Mouse (Mus musculus) lung, embryonic 16.5 days (tissue): ENCODE measurements at regions not wholly inside any gene's neighbourhood (a gene's known extent, or its start where the extent isn't known, plus 50 kb on each side); places are given as distances from the start of the nearest gene placed in this dataset.

Experiments
- ATAC-seq: fragments of 200-750 bp; cut with Nextera tagmentation; 2 replicates; pipeline ENCODE4 v1.8.0; 2017; ENCODE audit warnings: low read depth, mild to moderate bottlenecking, moderate library complexity
- H3K27ac ChIP-seq: fragments of 300-500 bp; sonication (generic); 2 replicates; pipeline ENCODE4 v1.5.1; 2014; ENCODE audit warnings: mild to moderate bottlenecking, control low read depth, low read length
- H3K27me3 ChIP-seq: fragments of 300-500 bp; sonication (generic); 2 replicates; pipeline ENCODE4 v1.6.1; 2014; ENCODE audit warnings: low read depth, low read length, mixed read lengths; ENCODE audit not compliant: control insufficient read depth, insufficient read depth
- H3K36me3 ChIP-seq: fragments of 300-500 bp; sonication (generic); 2 replicates; pipeline ENCODE4 v1.6.1; 2014; ENCODE audit warnings: low read length; ENCODE audit not compliant: control insufficient read depth, insufficient read depth
- H3K4me1 ChIP-seq: fragments of 300-500 bp; sonication (generic); replicated peaks from 2 replicates; pipeline ENCODE4 v1.6.1; 2014; ENCODE audit warnings: low read length, mixed read lengths; ENCODE audit not compliant: control insufficient read depth, insufficient read depth
- H3K4me2 ChIP-seq: fragments of 300-500 bp; sonication (generic); 2 replicates; pipeline ENCODE4 v1.6.1; 2014; ENCODE audit warnings: low read depth, low read length, control low read depth
- H3K4me3 ChIP-seq: fragments of 300-500 bp; sonication (generic); 2 replicates; pipeline ENCODE4 v1.5.1; 2014; ENCODE audit warnings: mild to moderate bottlenecking, low read length, control low read depth
- H3K9ac ChIP-seq: fragments of 300-500 bp; sonication (generic); 2 replicates; pipeline ENCODE4 v1.6.1; 2014; ENCODE audit warnings: low read length, control low read depth
- H3K9me3 ChIP-seq: fragments of 300-500 bp; sonication (generic); 2 replicates; pipeline ENCODE4 v1.6.1; 2016; ENCODE audit warnings: low read length; ENCODE audit not compliant: control insufficient read depth
- WGBS: fragments of 180-500 bp; shearing (Covaris S2); extraction: QIAGEN DNeasy Blood & Tissue Kit; methylation state at CpG from one replicate; pipeline ENCODE4 v1.1.7; 2014; 5-methylcytosine and 5-hydroxymethylcytosine counted together

GRCm38 (mm10) chr15:93673976-93674375, 78.3 kb upstream of the Prickle1 start:
- ATAC-seq: no peak
- Histone ChIP-seq H3K9me3 (no peaks in the 10 kb centered on the region), H3K9ac (no peak overlapping the region), H3K4me2 (no peak overlapping the region), H3K4me1 (no peaks in the 10 kb centered on the region), H3K4me3 (no peak overlapping the region), H3K27me3 (no peaks in the 10 kb centered on the region), H3K27ac (no peak overlapping the region), H3K36me3 (no peaks in the 10 kb centered on the region)
- WGBS: 39% methylated on average over 10 of the region's 10 CpGs

GRCm38 (mm10) chr15:93663876-93664275, 68.2 kb upstream of the Prickle1 start:
- Histone ChIP-seq H3K4me1 (0 out of 2 replicates have a peak, but pooled peaks cover 2% of the 10 kb centered on the region), H3K4me3 (no peak overlapping the region), H3K9ac (no peak overlapping the region), H3K27ac (no peak overlapping the region), H3K36me3 (no peaks in the 10 kb centered on the region), H3K9me3 (peaks cover 3% of the 10 kb centered on the region; the same call in 1 of the 2 replicates), H3K4me2 (no peak overlapping the region), H3K27me3 (no peaks in the 10 kb centered on the region)
- ATAC-seq: no peak
- WGBS: 61% methylated on average over 5 of the region's 5 CpGs

DNA sequence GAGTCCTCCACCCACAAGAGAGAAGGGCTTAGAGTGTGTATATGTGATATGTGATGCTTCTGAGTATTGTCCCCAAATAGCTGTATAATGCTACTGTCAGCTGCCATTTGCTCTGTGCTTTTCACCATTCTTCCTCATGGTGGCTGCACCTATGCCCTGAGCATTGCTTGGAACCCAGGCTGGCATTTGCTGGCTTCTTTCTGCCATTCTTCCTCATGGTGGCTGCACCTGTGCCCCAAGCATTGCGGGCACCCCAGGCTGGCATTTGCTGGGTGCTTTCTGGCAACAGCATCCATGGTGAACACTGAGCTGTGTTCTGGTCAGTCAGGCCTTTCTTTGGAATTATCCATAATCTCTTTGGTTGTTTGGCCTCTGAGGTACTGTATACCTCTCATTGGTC, 66.9 kb upstream of the Prickle1 start:
- 90% methylated on average over 1 of the region's 1 CpGs for WGBS
- H3K4me1 ChIP-seq: no peaks in the 10 kb centered on the region
- no peak overlapping the region for H3K4me3 ChIP-seq
- no peak overlapping the region for H3K27ac ChIP-seq
- no peak overlapping the region for H3K4me2 ChIP-seq
- H3K27me3 ChIP-seq: no peaks in the 10 kb centered on the region
- H3K36me3 ChIP-seq: no peaks in the 10 kb centered on the region
- no peak for ATAC-seq
- peaks cover 3% of the 10 kb centered on the region; the same call in 1 of the 2 replicates for H3K9me3 ChIP-seq
- no peak overlapping the region for H3K9ac ChIP-seq

DNA sequence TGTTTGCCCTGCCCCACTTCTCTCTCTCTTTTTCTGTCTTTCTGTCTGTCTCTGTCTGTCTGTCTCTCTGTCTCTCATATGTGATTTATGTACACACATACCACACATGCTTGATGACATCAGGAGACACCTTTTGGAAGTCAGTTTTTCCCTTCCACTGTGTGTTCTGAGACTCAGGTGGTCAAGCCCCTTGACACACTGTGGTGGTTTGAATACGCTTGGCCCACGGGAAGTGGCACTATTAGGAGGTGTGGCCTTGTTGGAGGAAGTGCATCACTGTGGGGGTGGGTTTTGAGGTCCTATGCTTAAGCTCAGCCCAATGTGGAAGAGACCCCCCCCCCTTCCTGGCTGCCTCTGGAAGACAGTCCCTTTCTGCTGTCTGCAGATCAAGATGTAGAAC, 66.1 kb upstream of the Prickle1 start:
- no peak overlapping the region for H3K4me3 ChIP-seq
- WGBS: 93% methylated on average over 2 of the region's 2 CpGs
- H3K27me3 ChIP-seq: no peaks in the 10 kb centered on the region
- no peak for ATAC-seq
- H3K9me3 ChIP-seq: peaks cover 3% of the 10 kb centered on the region; the same call in 1 of the 2 replicates
- H3K36me3 ChIP-seq: no peaks in the 10 kb centered on the region
- no peak overlapping the region for H3K4me2 ChIP-seq
- no peak overlapping the region for H3K27ac ChIP-seq
- peaks cover 4% of the 10 kb centered on the region; the same call in 1 of the 2 replicates for H3K4me1 ChIP-seq
- no peak overlapping the region for H3K9ac ChIP-seq

DNA sequence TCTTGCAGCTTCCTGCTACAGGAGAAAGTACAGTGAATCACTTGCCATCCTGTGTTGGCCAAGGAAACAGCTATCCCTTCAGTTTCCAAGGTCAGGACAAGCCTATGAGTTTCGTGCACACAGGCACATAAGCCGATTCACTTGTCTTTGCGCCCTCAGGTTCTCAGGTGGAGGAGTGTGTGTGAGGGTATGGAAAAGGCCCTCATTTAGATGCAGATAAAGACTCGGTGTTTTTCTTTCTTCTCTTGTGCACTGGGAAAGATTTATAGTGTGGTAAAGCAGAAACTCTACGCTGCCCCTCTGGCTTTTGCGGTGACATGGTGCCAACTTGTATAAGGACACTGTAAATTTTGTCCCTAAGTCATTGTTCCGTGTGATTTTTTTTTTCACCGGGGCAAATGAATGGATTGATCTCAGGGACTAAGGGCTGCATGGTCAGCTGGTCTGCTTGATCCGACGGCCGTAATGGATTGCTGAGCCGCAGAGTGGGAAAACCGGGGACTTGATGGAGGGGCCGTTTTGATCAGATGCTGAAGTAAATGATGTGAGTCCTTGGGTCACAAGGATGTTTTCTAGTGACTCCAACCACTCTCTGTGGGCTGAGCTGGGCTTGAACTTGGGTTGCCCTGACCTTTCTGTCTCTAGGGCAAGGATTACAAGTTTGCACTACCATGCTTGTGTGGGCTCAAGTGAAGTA, 65.4 kb upstream of the Prickle1 start:
- Histone ChIP-seq H3K27me3 (no peaks in the 10 kb centered on the region), H3K36me3 (no peaks in the 10 kb centered on the region), H3K9ac (no peak overlapping the region), H3K9me3 (peaks cover 3% of the 10 kb centered on the region; the same call in 1 of the 2 replicates), H3K4me2 (no peak overlapping the region), H3K4me1 (peaks cover 11% of the 10 kb centered on the region), H3K27ac (no peak overlapping the region), H3K4me3 (no peak overlapping the region)
- ATAC-seq: no peak
- 89% methylated on average over 14 of the region's 14 CpGs for WGBS

- H3K4me1 ChIP-seq: peaks cover 12% of the 10 kb centered on the region
- no peak overlapping the region for H3K9ac ChIP-seq
- H3K27me3 ChIP-seq: no peaks in the 10 kb centered on the region
- no peak overlapping the region for H3K4me3 ChIP-seq
- WGBS: 89% methylated on average over 6 of the region's 6 CpGs
- no peak for ATAC-seq
- H3K9me3 ChIP-seq: peaks cover 3% of the 10 kb centered on the region; the same call in 1 of the 2 replicates
- H3K4me2 ChIP-seq: no peak overlapping the region
- no peak overlapping the region for H3K27ac ChIP-seq
- H3K36me3 ChIP-seq: no peaks in the 10 kb centered on the region
These were observed 61.5 kb upstream of the Prickle1 start for GRCm38 (mm10) chr15:93657171-93657570.

- no peak overlapping the region for H3K4me3 ChIP-seq
- no peaks in the 10 kb centered on the region for H3K36me3 ChIP-seq
- 31% methylated on average over 6 of the region's 6 CpGs for WGBS
- H3K27ac ChIP-seq: no peak overlapping the region
- H3K9ac ChIP-seq: no peak overlapping the region
- no peak overlapping the region for H3K4me2 ChIP-seq
- ATAC-seq: peak; percentile 50; the same call in 1 of the 2 replicates
- H3K4me1 ChIP-seq: peaks cover 12% of the 10 kb centered on the region
- H3K9me3 ChIP-seq: peaks cover 1% of the 10 kb centered on the region; the same call in 1 of the 2 replicates
- no peaks in the 10 kb centered on the region for H3K27me3 ChIP-seq
These were observed 61.0 kb upstream of the Prickle1 start for GRCm38 (mm10) chr15:93656713-93657112.

GRCm38 (mm10) chr15:93655743-93656142, 60.1 kb upstream of the Prickle1 start:
- no peak overlapping the region for H3K4me2 ChIP-seq
- H3K4me3 ChIP-seq: no peak overlapping the region
- no peaks in the 10 kb centered on the region for H3K27me3 ChIP-seq
- ATAC-seq: no peak
- H3K36me3 ChIP-seq: no peaks in the 10 kb centered on the region
- no peak overlapping the region for H3K27ac ChIP-seq
- WGBS: 72% methylated on average over 6 of the region's 6 CpGs
- H3K9ac ChIP-seq: no peak overlapping the region
- peaks cover 12% of the 10 kb centered on the region for H3K4me1 ChIP-seq
- no peaks in the 10 kb centered on the region for H3K9me3 ChIP-seq

DNA sequence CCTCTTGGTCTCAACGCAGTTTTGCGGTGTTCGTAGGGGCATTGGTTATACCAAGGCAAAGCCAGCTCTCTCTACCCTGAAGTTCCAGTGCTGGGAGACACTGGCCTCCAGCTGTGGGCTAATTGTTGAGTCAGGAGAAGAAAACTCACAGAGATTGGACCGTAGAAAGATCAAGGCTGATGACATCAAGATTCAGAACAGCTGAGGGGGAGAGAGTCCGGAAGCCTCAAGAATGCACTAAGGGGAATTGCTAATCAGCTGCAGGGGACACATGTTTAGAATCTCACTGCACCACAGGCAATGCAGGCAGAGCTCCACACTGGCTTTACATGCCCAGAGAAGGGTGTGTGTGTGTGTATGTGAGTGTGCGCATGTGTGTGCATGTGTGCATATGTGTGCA, 59.6 kb upstream of the Prickle1 start:
- WGBS: 93% methylated on average over 6 of the region's 6 CpGs
- H3K9ac ChIP-seq: no peak overlapping the region
- no peak overlapping the region for H3K4me2 ChIP-seq
- no peaks in the 10 kb centered on the region for H3K9me3 ChIP-seq
- peaks cover 12% of the 10 kb centered on the region for H3K4me1 ChIP-seq
- H3K36me3 ChIP-seq: no peaks in the 10 kb centered on the region
- no peak for ATAC-seq
- no peaks in the 10 kb centered on the region for H3K27me3 ChIP-seq
- no peak overlapping the region for H3K4me3 ChIP-seq
- no peak overlapping the region for H3K27ac ChIP-seq
